Mouse (Mus musculus) cerebellum, adult 9-11 months (tissue): ENCODE data around the gene Satb1.
A peak's percentile ranks its signal among the peaks of the same experiment; 100 is the strongest.

Source experiments
- DNase-seq: peaks from one replicate; pipeline ENCODE4 v3.0.0; 2022

Gene Satb1

DNA sequence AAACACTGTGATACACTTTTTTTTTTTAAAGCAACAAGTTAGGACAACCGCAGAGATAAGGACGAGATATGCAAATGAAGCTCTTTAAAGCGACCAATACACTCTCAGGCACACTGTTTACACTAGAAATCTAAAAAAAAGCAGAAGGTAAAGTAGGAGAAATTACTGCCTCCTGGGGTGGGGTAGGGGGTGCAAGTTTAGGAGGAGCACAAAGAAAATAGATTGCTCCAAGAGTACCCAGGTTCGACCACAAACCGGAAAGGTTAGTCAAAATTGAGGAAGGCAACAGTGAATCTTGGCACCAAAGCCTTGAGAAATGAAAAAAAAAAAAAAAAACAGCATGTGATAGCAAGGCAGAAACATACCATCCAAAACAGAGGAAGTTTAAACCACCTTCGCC is 18.8 kb downstream of the Satb1 start:
- no peak for DNase-seq

GRCm38 (mm10) chr17:51813784-51814120 is 19.3 kb downstream of the Satb1 start:
- no peak for DNase-seq

- DNase-seq: peak; percentile 78
Measured at GRCm38 (mm10) chr17:51812942-51813783, 19.9 kb downstream of the Satb1 start.

- DNase-seq: peak; percentile 60
Measured at GRCm38 (mm10) chr17:51812261-51812941, 20.7 kb downstream of the Satb1 start.

DNA sequence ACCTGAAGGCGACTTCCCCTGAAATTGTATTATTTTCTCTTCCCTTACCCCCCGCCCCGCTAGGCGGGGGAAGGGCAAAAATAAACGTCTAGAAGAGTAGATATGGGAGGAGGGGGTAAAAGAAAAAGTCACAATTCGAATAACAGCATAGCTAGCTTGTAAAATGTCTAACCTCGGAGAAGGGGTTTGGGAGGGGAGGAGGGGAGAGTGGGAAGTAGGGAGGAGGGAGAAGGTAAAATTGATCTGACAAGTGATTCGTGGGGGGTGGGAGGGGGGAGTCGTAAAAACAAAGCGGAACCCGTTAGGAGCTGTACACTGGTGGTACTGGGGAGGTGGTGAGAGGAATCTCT is 21.2 kb downstream of the Satb1 start:
- peak; percentile 42 for DNase-seq

- peak; percentile 66 for DNase-seq
Measured at GRCm38 (mm10) chr17:51811086-51811868, 21.8 kb downstream of the Satb1 start.

GRCm38 (mm10) chr17:51807429-51807828 is 25.7 kb downstream of the Satb1 start:
- DNase-seq: no peak

DNA sequence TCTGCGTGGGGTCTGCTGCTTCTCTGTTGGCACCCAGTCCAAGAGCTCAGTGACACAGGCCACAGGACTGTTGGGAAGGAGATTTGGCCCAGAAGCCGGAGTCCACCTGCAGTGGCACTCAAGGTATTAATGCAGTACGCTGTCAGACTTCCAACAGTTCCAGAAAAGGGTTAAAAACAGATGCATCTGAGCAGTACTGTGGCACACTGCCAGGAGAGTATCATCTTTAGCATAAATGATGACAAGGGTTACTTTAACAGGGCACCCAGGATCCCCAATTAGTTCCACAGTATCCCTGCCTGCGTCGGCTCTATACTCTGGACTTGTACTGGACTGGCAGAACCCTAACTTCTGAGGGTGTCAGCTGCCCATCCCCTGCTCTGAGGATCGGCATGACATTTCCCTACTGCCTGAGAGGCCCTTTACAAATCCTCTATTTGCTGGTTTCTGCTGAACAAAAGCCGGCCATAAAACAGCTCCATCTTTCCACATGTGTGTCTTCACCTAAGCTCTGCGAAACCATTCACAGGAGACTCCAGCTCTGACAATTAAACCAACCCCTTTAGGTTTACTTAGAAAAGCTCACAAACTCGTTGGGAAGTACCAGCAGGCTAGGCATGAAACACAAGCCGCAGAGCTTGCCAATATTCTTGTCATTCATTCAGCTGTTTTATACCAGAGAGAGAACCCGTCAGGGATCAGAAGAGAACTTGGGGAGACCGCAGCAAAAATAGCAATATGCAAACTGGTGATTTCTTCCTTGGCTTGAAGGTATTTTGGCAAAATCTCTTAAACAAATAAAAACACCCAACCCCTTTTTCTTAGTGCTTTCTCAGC is 26.7 kb downstream of the Satb1 start:
- peak; percentile 43 for DNase-seq

DNA sequence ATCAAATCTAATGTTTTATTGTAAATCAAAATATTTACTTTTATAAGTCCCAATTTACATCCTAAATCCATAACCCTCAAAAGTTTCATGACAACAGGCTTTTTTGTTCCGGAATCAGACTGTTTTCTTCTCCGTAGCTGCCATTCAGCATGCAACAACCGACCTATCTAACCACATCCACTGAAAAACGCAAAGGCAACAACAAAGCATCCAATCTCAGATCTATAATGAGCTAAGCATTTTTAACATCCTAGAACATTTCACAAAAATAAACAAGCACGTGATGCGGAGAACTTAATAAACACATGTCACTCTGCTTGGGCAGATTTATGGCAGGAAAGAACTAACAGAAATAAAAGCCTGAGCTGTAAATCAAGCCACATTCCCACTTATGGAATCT is 32.9 kb downstream of the Satb1 start:
- DNase-seq: no peak

- no peak for DNase-seq
Measured at GRCm38 (mm10) chr17:51796459-51796858, 36.6 kb downstream of the Satb1 start.

GRCm38 (mm10) chr17:51791226-51791625 is 41.9 kb downstream of the Satb1 start:
- no peak for DNase-seq

DNA sequence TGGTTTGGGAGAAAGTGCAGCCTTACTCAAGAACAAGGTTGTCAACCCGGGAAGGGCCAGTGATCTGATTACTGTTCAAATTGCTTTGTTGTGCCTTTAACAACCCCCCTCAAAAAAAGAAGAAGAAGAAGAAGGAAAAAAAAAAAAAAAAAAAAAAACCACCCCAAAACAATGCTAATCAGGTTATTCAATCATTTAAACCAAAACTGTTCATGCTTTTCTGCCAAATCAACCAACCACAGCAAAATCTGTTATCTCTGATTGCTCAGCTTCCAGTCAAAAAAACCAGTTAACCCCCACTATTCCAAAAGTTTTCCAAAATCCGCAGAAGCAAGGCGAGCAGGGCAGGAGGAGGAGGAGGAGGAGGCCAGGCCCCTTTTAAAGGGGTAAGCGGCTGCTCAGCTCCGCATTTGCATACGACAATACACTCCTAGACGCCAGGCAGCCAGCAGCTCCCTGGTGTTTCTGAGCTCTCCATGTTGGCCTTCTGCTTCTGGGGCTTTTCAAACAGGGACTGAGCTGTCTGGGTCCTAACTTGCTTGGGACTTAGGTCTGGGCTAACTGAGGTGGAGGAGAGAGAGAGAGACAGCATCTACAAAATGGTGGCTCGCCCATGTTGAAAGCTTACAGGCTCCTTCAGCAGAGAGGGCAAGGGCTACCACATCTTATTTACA is 42.6 kb downstream of the Satb1 start:
- DNase-seq: no peak

DNA sequence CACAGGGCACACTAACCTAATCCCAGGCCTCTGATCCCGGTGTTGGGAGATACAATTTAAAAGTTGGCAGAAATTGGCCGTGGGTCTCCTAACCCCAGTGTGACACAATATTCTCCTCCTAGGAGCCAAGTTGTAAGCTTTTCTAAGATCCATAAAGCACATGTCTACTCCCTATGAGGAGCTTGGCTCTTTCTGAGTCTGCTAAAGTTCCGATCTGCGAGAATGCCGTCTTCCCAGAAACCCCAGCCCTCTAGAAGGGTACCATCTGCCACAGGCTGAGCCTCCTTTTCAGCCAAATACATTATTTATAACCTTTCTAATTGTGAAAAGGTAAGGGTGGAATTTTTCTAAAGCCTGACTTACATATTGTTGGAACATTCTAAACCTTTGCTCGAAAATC is 43.3 kb downstream of the Satb1 start:
- DNase-seq: peak; percentile 26

DNA sequence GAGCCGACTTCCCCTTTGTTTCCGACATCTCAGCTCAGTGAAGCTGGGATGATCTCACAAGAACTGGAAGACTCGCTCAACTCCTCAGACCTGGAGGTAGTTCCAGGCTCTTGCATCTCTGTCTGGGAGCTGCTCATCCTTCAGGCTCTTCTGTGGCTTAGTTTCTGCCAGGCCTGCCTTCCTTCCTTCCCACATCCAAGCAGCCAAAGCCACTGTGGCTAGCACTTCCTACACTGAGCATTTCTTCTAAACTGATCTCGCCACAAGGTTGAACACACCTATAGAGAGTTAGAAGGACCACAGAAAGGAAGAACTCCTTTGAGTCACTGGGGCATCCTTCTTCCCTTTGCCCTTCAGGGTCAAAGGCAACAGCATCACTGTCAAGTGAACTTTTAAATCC is 44.0 kb downstream of the Satb1 start:
- DNase-seq: no peak

- no peak for DNase-seq
Measured at GRCm38 (mm10) chr17:51787955-51788354, 45.1 kb downstream of the Satb1 start.

DNA sequence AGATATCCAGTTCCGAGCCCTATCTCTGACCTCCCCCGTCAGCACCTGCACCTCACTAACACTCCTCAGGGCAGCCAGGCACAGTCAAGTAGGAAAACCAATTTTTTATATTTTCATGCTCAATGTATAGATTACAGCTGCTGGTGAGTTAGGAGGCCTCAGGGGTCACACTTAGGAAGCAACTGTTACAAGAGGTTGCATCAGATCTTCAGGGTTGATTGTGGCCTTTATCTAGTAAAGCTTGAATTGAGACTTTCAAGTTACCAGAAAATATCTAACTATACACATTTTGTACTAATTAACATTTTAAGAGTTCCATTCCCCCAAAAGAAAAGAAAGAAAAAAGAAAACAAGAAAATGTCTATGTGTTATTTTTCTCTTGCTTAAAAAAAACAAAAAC is 47.0 kb downstream of the Satb1 start:
- DNase-seq: no peak

DNA sequence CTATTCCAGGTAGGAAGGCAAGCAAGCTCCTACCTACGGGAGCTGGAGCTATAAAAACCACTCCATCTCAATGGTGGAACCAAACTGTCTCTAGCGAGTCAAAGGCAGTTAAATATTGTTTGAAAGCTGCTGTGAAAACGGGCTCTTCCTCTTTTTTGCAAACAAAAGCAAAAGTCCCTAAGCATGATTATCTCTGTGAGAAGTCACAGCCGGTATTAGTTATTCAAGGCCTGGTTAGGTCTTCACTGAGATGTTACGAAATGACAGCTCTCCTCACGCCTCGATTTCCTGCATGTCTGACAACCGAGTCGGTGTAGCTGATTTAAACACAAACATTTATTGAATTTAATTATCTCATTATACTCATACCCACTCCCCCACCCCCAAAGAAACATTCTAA is 48.2 kb downstream of the Satb1 start:
- DNase-seq: no peak

- no peak for DNase-seq
Measured at GRCm38 (mm10) chr17:51783591-51784279, 49.4 kb downstream of the Satb1 start.

DNA sequence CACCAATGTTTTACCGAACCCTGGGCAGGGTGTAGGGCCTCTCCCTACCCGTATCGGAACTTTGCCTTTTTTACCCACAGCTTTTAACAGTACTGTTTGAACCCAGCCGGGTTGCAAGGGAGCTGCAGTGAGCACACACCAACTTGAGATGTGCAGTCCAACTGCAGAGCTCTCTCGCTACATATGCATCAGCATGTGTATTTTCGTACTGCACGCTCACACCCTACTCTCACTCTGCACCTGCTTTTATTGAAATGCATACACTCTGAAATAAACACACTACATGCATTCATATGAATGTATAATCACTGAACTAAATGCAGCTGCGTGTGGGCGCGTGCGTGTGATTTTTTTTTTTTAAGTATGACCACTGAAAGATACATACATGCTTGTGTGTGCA is 53.1 kb downstream of the Satb1 start:
- DNase-seq: no peak

- DNase-seq: no peak
Measured at GRCm38 (mm10) chr17:51778961-51779360, 54.1 kb downstream of the Satb1 start.

- DNase-seq: no peak
Measured at GRCm38 (mm10) chr17:51777813-51778212, 55.3 kb downstream of the Satb1 start.
